Mouse (Mus musculus): ENCODE results near the gene Skint5.
"Not testable (repeated sequence)": the region's sequence is repeated elsewhere in the genome, so short reads cannot be mapped to it uniquely, and the experiment has no call there.

Skint5 gene

DNA sequence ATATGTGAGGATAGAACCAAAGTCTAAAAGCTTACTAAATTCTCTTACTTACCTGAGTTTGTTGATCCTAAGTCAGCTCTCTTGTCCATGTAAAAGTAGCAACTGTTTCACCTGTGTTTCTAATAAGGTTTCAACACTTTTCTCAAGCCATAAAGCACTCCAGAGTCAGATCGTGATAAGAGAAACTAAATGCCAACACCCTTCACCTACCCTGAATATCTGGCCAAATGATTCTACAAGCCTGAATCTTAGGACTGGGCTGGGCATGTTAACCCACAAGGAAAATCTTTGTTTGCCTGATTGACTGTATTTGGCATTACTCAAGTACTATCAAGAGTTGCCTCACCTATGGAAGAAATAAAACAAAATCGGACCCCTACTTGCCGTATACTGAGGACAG, at the start of gene Skint5:
Skint5 (minus strand) TSS at position 101 of the 400 bp plus-strand sequence.
- DNase-seq (ENCODE audit: low spot score in 2 of 2) = no peak

- DNase-seq (ENCODE audit: low spot score in 2 of 2) = no peak
These were observed 42.0 kb downstream of the Skint5 start for GRCm38 (mm10) chr4:113957343-113957742.

GRCm38 (mm10) chr4:113764182-113764581, 235.1 kb downstream of the Skint5 start:
- DNase-seq (ENCODE audit: low spot score in 2 of 2) = no peak

GRCm38 (mm10) chr4:113763684-113764083, 235.6 kb downstream of the Skint5 start:
- no peak for DNase-seq (ENCODE audit: low spot score in 2 of 2)

DNA sequence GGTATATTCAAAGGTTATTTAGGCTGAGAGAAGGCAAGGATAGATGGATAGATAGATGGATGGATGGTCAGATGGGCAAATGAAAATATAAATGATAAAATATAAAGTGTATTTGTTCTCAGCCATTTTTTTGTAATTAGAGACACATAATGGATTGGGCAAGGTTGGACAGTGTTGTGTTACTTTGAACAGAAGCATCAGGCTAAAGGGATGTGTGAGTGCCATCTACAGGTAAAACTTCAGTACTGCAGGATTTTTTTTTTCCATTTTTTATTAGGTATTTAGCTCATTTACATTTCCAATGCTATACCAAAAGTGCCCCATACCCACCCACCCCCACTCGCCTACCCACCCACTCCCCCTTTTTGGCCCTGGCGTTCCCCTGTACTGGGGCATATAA, 551.1 kb downstream of the Skint5 start:
- DNase-seq (ENCODE audit: low spot score in 2 of 2) = not testable (repeated sequence)
